Mouse (Mus musculus): ENCODE data around the gene Adgrg4.

- no peak for TF ChIP-seq POLR2A (IDR thresholded peaks at IDR 0.05; ENCODE audit: control insufficient read depth, extremely low read depth, insufficient read depth, low read length, poor library complexity)
- TF ChIP-seq CTCF (IDR thresholded peaks at IDR 0.05; ENCODE audit: borderline replicate concordance, control insufficient read depth, extremely low read depth, insufficient read depth, low read length, poor library complexity): no peak
These were observed 28.7 kb upstream of the Adgrg4 start for GRCm38 (mm10) chrX:56841255-56841654.

All from thymus, adult 2 months (tissue).